Mouse (Mus musculus) intestine, postnatal 0 days (tissue): Measurements from ENCODE around the gene Ptchd3. TPM values are rescaled to one million over a fixed set of nuclear protein-coding genes. Genes with fewer than 3 reads are reported as not detected.

Experiments used
- ATAC-seq: fragments of 200-750 bp; cut with Nextera tagmentation; 2 replicates; pipeline ENCODE4 v1.8.0; 2017; ENCODE audit warnings: mild to moderate bottlenecking, moderate TSS enrichment, moderate library complexity
- H3K27ac ChIP-seq: fragments of 300-500 bp; sonication (generic); 2 replicates; pipeline ENCODE4 v1.5.1; 2014; ENCODE audit warnings: mild to moderate bottlenecking, low read depth, low read length, moderate library complexity
- H3K27me3 ChIP-seq: fragments of 300-500 bp; sonication (generic); replicated peaks from 2 replicates; pipeline ENCODE4 v1.6.1; 2014; ENCODE audit warnings: low read length, mixed read lengths; ENCODE audit not compliant: control insufficient read depth, insufficient read depth
- H3K36me3 ChIP-seq: fragments of 300-500 bp; sonication (generic); 2 replicates; pipeline ENCODE4 v1.6.1; 2014; ENCODE audit warnings: mild to moderate bottlenecking, moderate library complexity; ENCODE audit not compliant: control insufficient read depth, insufficient read depth
- H3K4me1 ChIP-seq: fragments of 300-500 bp; sonication (generic); replicated peaks from 2 replicates; pipeline ENCODE4 v1.6.1; 2014; ENCODE audit warnings: antibody characterized with exemption, low read length, mixed read lengths; ENCODE audit not compliant: control insufficient read depth, insufficient read depth
- H3K4me2 ChIP-seq: fragments of 300-500 bp; sonication (generic); replicated peaks from 2 replicates; pipeline ENCODE4 v1.6.1; 2014; ENCODE audit warnings: low read depth, mild to moderate bottlenecking, moderate library complexity
- H3K4me3 ChIP-seq: fragments of 300-500 bp; sonication (generic); 2 replicates; pipeline ENCODE4 v1.5.1; 2014; ENCODE audit warnings: low read depth, low read length
- H3K9ac ChIP-seq: fragments of 300-500 bp; sonication (generic); 2 replicates; pipeline ENCODE4 v1.6.1; 2014; ENCODE audit warnings: mild to moderate bottlenecking, low read depth, low read length
- H3K9me3 ChIP-seq: fragments of 300-500 bp; sonication (generic); 2 replicates; pipeline ENCODE4 v1.6.1; 2016; ENCODE audit warnings: mixed run types; ENCODE audit not compliant: control insufficient read depth
- CTCF ChIP-seq: sonication (generic); IDR thresholded peaks from 2 replicates; pipeline ENCODE4 v1.5.1; 2016; ENCODE audit warnings: low read depth, mild to moderate bottlenecking, control low read depth, antibody characterized with exemption, moderate library complexity
- WGBS: fragments of 180-500 bp; shearing (Covaris S2); extraction: QIAGEN DNeasy Blood & Tissue Kit; methylation state at CpG from one replicate; pipeline ENCODE4 v1.1.7; 2014; 5-methylcytosine and 5-hydroxymethylcytosine counted together
- polyA plus RNA-seq: library from polyadenylated mRNA; unstranded; fragments of >200 nt; fragmentation: Nextera tagmentation; extraction: Ambion mirVana; gene quantifications from 2 replicates; pipeline ENCODE4 v1.2.1, GENCODE M21; 2015

Ptchd3 gene
- not detected in 2 replicates for polyA plus RNA-seq

DNA sequence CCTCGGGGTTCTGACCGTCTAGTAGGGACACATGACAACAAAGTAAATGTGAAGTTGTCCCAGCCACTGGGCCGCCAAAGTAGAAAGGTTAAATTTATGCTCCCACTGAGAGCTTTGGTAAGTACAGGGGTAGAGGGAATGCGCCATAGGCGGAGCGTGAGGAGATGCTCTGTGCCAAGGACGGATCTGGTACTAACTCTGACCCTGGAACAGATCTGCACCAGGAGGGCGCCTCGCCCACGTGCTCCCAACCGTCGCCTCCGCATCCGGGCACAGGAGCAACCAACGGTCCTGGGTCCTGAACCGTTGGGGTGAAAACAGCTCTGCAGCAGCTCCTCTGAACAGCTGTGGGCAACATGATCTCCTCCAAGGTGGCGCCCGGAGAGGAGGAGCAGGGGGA is at the start of gene Ptchd3:
Gene Ptchd3 (plus strand): TSS at position 301 of the 400 bp plus-strand sequence.
- Histone ChIP-seq H3K27ac (no peak within 1 kb of the TSS), H3K4me3 (no peak within 1 kb of the TSS), H3K36me3 (no peaks in the 10 kb centered on the region), H3K4me1 (no peaks in the 10 kb centered on the region), H3K27me3 (no peaks in the 10 kb centered on the region), H3K9me3 (no peaks in the 10 kb centered on the region), H3K4me2 (no peak within 1 kb of the TSS), H3K9ac (no peak within 1 kb of the TSS)
- no peak for ATAC-seq
- 62% methylated on average over 18 of the region's 18 CpGs for WGBS
- no peak for TF ChIP-seq CTCF

DNA sequence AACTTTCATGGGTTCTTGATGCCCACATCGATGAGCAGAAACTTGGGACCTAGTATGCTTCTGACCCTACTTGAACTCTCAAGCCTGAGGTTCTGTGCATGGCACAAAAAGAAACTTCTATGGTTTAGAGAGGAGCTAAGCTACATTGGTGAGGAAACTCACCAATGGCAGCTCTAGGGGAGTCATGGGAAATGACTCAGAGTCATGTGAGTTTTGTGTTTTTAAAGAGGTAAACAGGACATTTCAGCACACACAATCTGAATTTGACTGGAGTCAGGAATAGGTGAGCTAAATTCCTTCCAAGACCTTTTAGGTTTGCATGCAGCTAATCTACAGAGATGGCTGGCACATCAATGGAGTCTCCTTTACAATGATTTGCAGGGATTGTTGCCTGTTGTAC is 48.2 kb upstream of the Ptchd3 start:
- no peaks in the 10 kb centered on the region for H3K4me1 ChIP-seq
- no peak for ATAC-seq
- TF ChIP-seq CTCF = no peak
- H3K36me3 ChIP-seq = no peaks in the 10 kb centered on the region
- no peaks in the 10 kb centered on the region for H3K9me3 ChIP-seq
- no peaks in the 10 kb centered on the region for H3K27me3 ChIP-seq
- H3K4me2 ChIP-seq = no peak overlapping the region
- 85% methylated on average over 1 of the region's 1 CpGs for WGBS
- no peak overlapping the region for H3K4me3 ChIP-seq
- no peak overlapping the region for H3K9ac ChIP-seq
- no peak overlapping the region for H3K27ac ChIP-seq

DNA sequence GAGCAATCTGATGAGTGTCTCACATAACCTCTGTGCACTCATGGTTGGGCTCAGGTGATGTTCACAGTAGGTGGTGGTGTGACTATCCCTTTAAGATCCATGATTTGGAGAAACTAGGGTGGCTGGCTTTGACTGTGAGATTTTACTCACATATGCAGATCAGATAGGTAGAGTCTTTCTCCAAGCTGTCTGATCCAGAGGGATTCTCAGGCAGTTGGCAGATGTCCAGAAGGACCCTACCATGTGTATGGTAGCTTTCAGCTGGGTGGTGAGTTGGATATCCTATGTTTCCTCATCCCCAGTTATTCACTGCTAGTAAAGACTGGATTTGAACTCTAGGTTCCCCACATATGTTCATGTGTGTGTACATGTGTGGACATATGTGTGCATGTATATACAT is 42.6 kb upstream of the Ptchd3 start:
- H3K36me3 ChIP-seq = no peaks in the 10 kb centered on the region
- TF ChIP-seq CTCF = no peak
- no peaks in the 10 kb centered on the region for H3K27me3 ChIP-seq
- H3K4me2 ChIP-seq = no peak overlapping the region
- ATAC-seq = no peak
- no peaks in the 10 kb centered on the region for H3K4me1 ChIP-seq
- H3K9ac ChIP-seq = no peak overlapping the region
- no peak overlapping the region for H3K27ac ChIP-seq
- no peak overlapping the region for H3K4me3 ChIP-seq
- H3K9me3 ChIP-seq = no peaks in the 10 kb centered on the region

DNA sequence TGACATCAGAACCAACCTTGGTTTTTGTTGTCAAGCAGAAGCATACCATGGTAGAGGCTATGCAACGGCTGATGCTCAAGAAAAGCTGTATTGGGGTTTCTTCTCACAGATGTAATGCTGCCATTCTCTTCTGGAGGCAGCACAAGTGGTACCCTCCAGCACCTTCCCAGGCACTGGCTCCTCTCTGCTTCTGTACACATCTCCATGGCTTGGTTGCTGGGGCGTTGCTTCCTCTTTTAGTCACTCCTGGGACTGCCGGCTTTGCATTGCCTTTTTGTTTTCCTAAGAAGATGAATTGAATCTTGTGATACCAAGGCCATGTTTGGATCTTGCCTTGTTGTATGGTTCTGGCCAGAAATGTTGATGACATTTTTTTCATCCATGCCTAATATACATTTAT is 40.5 kb upstream of the Ptchd3 start:
- TF ChIP-seq CTCF = no peak
- 88% methylated on average over 3 of the region's 3 CpGs for WGBS
- H3K36me3 ChIP-seq = no peaks in the 10 kb centered on the region

DNA sequence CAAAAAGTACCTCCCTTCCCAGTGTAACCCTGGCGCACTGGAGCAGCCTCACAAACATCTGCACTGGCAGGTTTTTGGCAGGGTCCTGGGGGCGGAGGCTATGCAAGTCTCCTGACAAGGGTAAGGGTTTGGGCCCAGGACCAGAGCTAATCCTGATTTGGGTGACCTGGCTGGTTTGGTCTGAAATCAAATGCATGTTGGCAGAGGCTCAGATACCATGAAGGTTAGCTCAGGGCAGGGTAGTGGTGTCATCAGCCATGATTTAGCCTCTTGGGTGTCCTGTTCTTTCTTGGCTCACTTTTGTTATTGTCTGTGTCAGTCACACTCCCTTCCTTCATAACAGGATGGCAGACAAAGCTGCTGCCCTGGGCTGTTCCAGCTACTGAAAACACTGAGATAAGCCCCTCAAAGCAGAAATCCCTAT is 39.4 kb upstream of the Ptchd3 start:
- no peak for ATAC-seq
- Histone ChIP-seq H3K4me1 (peaks cover 5% of the 10 kb centered on the region; the same call in 1 of the 2 replicates), H3K27me3 (no peaks in the 10 kb centered on the region), H3K4me2 (no peak overlapping the region), H3K27ac (no peak overlapping the region), H3K4me3 (no peak overlapping the region), H3K9me3 (no peaks in the 10 kb centered on the region), H3K36me3 (no peaks in the 10 kb centered on the region), H3K9ac (no peak overlapping the region)
- WGBS = 89% methylated on average over 2 of the region's 2 CpGs
- TF ChIP-seq CTCF = no peak

More for the DNA sequence above, 40.5 kb upstream of the Ptchd3 start:
- no peaks in the 10 kb centered on the region for H3K4me1 ChIP-seq
- H3K4me2 ChIP-seq = no peak overlapping the region
- no peak overlapping the region for H3K9ac ChIP-seq
- H3K4me3 ChIP-seq = no peak overlapping the region
- no peaks in the 10 kb centered on the region for H3K27me3 ChIP-seq
- H3K27ac ChIP-seq = no peak overlapping the region
- ATAC-seq = no peak
- no peaks in the 10 kb centered on the region for H3K9me3 ChIP-seq

DNA sequence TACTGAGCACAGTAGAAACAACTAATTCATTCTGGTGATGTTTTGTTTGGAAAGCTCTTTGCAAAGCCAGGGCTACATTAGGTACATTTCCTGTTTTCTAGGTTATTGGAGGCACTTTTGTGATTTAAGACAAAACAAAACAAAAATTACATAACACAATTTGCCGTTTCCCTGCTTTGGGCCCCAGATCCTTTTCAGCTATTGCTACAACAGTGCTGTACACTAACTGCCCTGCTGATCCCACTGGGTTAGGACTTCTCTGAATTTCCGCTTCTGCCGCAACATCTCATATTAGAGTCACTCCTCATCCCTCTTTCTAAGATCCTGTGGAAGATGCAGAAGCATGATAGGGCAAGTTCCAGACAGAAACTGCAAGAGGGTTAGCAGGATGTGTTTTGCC is 38.6 kb upstream of the Ptchd3 start:
- no peaks in the 10 kb centered on the region for H3K9me3 ChIP-seq

DNA sequence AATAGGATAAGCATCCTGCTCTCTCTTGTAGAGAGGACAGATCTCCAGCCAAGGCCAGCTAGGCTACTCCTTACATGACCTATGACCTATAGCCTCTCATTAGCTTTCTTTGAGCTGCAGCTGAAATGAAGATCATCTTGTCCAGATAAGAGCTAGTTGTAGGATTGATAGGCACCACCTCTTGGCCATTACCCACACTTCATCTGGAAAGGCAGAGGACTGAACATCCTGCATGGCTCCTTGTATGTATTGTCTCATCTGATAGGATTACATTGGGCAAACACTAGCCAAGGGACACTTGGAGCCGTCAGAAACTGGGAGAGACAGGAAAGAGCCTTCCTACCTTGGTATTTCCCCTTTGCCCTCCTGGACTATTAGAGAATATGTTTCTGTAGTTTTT is 38.1 kb upstream of the Ptchd3 start:
- WGBS = 44% methylated on average over 1 of the region's 1 CpGs
- Histone ChIP-seq H3K9ac (no peak overlapping the region), H3K27me3 (no peaks in the 10 kb centered on the region), H3K4me1 (peaks cover 13% of the 10 kb centered on the region), H3K4me2 (no peak overlapping the region), H3K36me3 (no peaks in the 10 kb centered on the region), H3K4me3 (no peak overlapping the region), H3K9me3 (no peaks in the 10 kb centered on the region), H3K27ac (no peak overlapping the region)
- no peak for ATAC-seq
- TF ChIP-seq CTCF = no peak

More for the DNA sequence above, 38.6 kb upstream of the Ptchd3 start:
- ATAC-seq = no peak
- H3K27me3 ChIP-seq = no peaks in the 10 kb centered on the region
- H3K36me3 ChIP-seq = no peaks in the 10 kb centered on the region
- no peak overlapping the region for H3K9ac ChIP-seq
- 80% methylated on average over 3 of the region's 3 CpGs for WGBS
- no peak overlapping the region for H3K4me3 ChIP-seq
- peaks cover 13% of the 10 kb centered on the region for H3K4me1 ChIP-seq
- TF ChIP-seq CTCF = no peak
- H3K4me2 ChIP-seq = no peak overlapping the region
- H3K27ac ChIP-seq = no peak overlapping the region
